In the genomic region with DNA sequence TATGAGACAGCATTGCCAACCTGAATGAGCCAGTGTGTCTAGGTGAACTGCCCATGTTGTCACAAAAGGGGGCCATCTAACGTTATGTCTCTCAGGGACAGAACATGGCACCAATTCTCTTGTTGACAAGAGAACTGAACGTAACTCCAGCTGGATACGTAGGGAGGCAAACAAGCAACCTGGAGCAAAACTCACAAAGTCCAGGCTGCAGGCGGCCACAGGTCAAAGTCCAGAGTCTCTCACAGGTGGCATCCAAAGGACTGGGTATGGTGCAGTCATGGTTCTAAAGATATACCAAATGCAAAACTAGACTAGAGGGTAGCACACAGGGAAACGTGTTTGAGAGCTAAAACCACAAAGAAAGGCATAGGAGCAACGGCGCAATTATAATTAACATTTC, we compare ENCODE assay signal across 26 mouse cellular contexts. TPM values are rescaled to one million over a fixed set of nuclear protein-coding genes. Genes with fewer than 3 reads are reported as not detected.
"Had no signal": no experiment of that assay in that cellular context is flagged by ENCODE, and none has a peak within 500 bp of the region (broad histone marks: within the 10 kb centered on the region; RNA-seq: fewer than 3 reads in every experiment).

No protein-coding gene starts in this region.

- ATAC-seq: hindbrain, postnatal 0 days; inflammation-experienced regulatory T-cells, adult 6 months; intestine, embryonic 16.5 days; lung, postnatal 0 days; midbrain, embryonic 15.5 days had no signal

- H3K9me3 ChIP-seq: liver, embryonic 13.5 days; midbrain, embryonic 12.5 days; midbrain, embryonic 15.5 days; neural tube, embryonic 12.5 days; neural tube, embryonic 15.5 days had no signal

- H3K4me2 ChIP-seq: liver, embryonic 13.5 days; lung, embryonic 14.5 days; midbrain, embryonic 12.5 days; midbrain, embryonic 15.5 days; neural tube, embryonic 12.5 days; neural tube, embryonic 15.5 days had no signal

- DNase-seq: layer of hippocampus, adult 9-11 months; liver, embryonic 13.5 days; lung, embryonic 14.5 days; right cerebral cortex, adult 18-20 months; right cerebral cortex, postnatal 14 days; right cerebral cortex, postnatal 4 days; thymus, adult 2 months; thymus, postnatal 14 days; thymus, postnatal 4 days had no signal

- H3K36me3 ChIP-seq: liver, embryonic 13.5 days; midbrain, embryonic 12.5 days; midbrain, embryonic 15.5 days; neural tube, embryonic 12.5 days; neural tube, embryonic 15.5 days had no signal

- H3K4me3 ChIP-seq: layer of hippocampus, adult 2 months; left cerebral cortex, adult 2 months; liver, embryonic 13.5 days; midbrain, embryonic 12.5 days; midbrain, embryonic 15.5 days; neural tube, embryonic 12.5 days; neural tube, embryonic 15.5 days had no signal

- H3K9ac ChIP-seq: liver, embryonic 13.5 days; lung, embryonic 14.5 days; midbrain, embryonic 12.5 days; midbrain, embryonic 15.5 days; neural tube, embryonic 12.5 days; neural tube, embryonic 15.5 days had no signal

- H3K27ac ChIP-seq: hindbrain, postnatal 0 days; layer of hippocampus, adult 2 months; left cerebral cortex, adult 2 months; liver, embryonic 13.5 days; macrophage; midbrain, embryonic 12.5 days; midbrain, embryonic 15.5 days; neural tube, embryonic 12.5 days; neural tube, embryonic 15.5 days; stomach, postnatal 0 days had no signal

- H3K4me1 ChIP-seq: liver, embryonic 13.5 days; midbrain, embryonic 12.5 days; midbrain, embryonic 15.5 days; neural tube, embryonic 12.5 days; neural tube, embryonic 15.5 days had no signal

- H3K27me3 ChIP-seq: midbrain, embryonic 12.5 days; midbrain, embryonic 15.5 days; neural tube, embryonic 12.5 days; neural tube, embryonic 15.5 days had no signal

RNA-seq across cellular contexts. Expression of a gene that starts 5.1 kb away (rescaled TPM):
- polyA plus RNA-seq: inflammation-experienced regulatory T-cells, adult 6 months; intestine, embryonic 16.5 days; large intestine, adult 2 months; limb, embryonic 11.5 days; limb, embryonic 14.5 days; liver, embryonic 13.5 days; liver, embryonic 16.5 days; lung, embryonic 14.5 days; lung, postnatal 0 days; macrophage; midbrain, embryonic 12.5 days; midbrain, embryonic 15.5 days; neural tube, embryonic 12.5 days; neural tube, embryonic 15.5 days; stomach, embryonic 14.5 days; stomach, postnatal 0 days; thymus, adult 2 months had no signal

RNA-seq across cellular contexts. Expression of a gene that starts 7.6 kb away (rescaled TPM):
- polyA plus RNA-seq: hindbrain, postnatal 0 days; inflammation-experienced regulatory T-cells, adult 6 months; intestine, embryonic 16.5 days; large intestine, adult 2 months; limb, embryonic 11.5 days; limb, embryonic 14.5 days; liver, embryonic 13.5 days; liver, embryonic 16.5 days; lung, embryonic 14.5 days; lung, postnatal 0 days; macrophage; midbrain, embryonic 12.5 days; midbrain, embryonic 15.5 days; neural tube, embryonic 12.5 days; neural tube, embryonic 15.5 days; stomach, embryonic 14.5 days; stomach, postnatal 0 days had no signal

RNA-seq across cellular contexts. Expression of a gene that starts 13.0 kb away (rescaled TPM):
- polyA plus RNA-seq: inflammation-experienced regulatory T-cells, adult 6 months; intestine, embryonic 16.5 days; large intestine, adult 2 months; limb, embryonic 11.5 days; limb, embryonic 14.5 days; liver, embryonic 13.5 days; liver, embryonic 16.5 days; lung, embryonic 14.5 days; lung, postnatal 0 days; macrophage; midbrain, embryonic 12.5 days; midbrain, embryonic 15.5 days; neural tube, embryonic 12.5 days; neural tube, embryonic 15.5 days; stomach, embryonic 14.5 days; stomach, postnatal 0 days; thymus, adult 2 months had no signal

RNA-seq across cellular contexts. Expression of a gene that starts 22.9 kb away (rescaled TPM):
- polyA plus RNA-seq: hindbrain, postnatal 0 days; inflammation-experienced regulatory T-cells, adult 6 months; intestine, embryonic 16.5 days; large intestine, adult 2 months; limb, embryonic 11.5 days; limb, embryonic 14.5 days; liver, embryonic 13.5 days; liver, embryonic 16.5 days; lung, embryonic 14.5 days; lung, postnatal 0 days; midbrain, embryonic 12.5 days; midbrain, embryonic 15.5 days; neural tube, embryonic 12.5 days; neural tube, embryonic 15.5 days; stomach, embryonic 14.5 days; stomach, postnatal 0 days had no signal

RNA-seq across cellular contexts. Expression of a gene that starts 23.5 kb away (rescaled TPM):
- polyA plus RNA-seq: hindbrain, postnatal 0 days; inflammation-experienced regulatory T-cells, adult 6 months; intestine, embryonic 16.5 days; large intestine, adult 2 months; limb, embryonic 11.5 days; limb, embryonic 14.5 days; liver, embryonic 13.5 days; liver, embryonic 16.5 days; lung, embryonic 14.5 days; lung, postnatal 0 days; macrophage; midbrain, embryonic 12.5 days; midbrain, embryonic 15.5 days; neural tube, embryonic 12.5 days; neural tube, embryonic 15.5 days; stomach, postnatal 0 days; thymus, adult 2 months had no signal
